Mouse (Mus musculus) embryonic fibroblast, embryonic 13.5 days (primary cell): ENCODE results near the gene Smad5.

Experiments
- CTCF ChIP-seq: IDR thresholded peaks from 2 replicates; pipeline ENCODE4 v1.5.1; 2011; ENCODE audit warnings: mild to moderate bottlenecking, control low read depth, low read length, moderate library complexity, borderline replicate concordance; ENCODE audit not compliant: insufficient read depth
- POLR2A ChIP-seq: IDR thresholded peaks from 2 replicates; pipeline ENCODE4 v1.6.1; 2011; ENCODE audit warnings: low read depth, mild to moderate bottlenecking, control low read depth, low read length, moderate library complexity

GRCm38 (mm10) chr13:56683306-56683705 lies 19.5 kb upstream of the Smad5 start:
- TF ChIP-seq POLR2A: no peak
- no peak for TF ChIP-seq CTCF
